Mouse (Mus musculus): ENCODE data around the gene Myof. TPM values are rescaled to one million over a fixed set of nuclear protein-coding genes. Genes with fewer than 3 reads are reported as not detected.

Myof gene
- total and polyA plus RNA-seq, 3 experiments: 0.30 to 4.1 (median 0.59) TPM

DNA sequence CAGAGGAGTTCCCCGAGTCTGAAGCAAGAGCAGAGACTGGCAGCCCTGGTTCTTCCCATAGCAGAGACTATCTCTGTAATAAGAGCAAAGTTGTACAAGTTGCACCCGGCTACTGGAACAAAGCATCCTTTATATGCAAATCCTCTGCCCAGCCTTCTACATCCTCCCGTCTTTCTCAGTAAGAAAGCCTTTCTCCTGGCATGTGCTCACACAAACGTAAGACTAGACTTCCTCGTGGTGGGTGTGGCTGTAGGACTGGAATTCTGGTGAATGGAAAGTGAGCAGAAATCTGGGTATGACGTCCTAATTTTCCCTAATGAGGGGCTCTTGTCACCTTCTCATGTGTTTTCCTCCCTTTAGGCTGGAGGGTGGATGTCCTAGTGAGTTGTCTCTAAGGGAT is 84.3 kb downstream of the Myof start:
- Histone ChIP-seq H3K9me3 (replicated peaks; ENCODE audit: low read length) (no peaks in the 10 kb centered on the region), H3K27ac (ENCODE audit: insufficient read depth, low read depth) (no peak overlapping the region), H3K27me3 (replicated peaks) (no peaks in the 10 kb centered on the region), H3K79me2 (replicated peaks; ENCODE audit: control insufficient read depth, extremely low read depth, insufficient read depth, poor library complexity, severe bottlenecking) (no peaks in the 10 kb centered on the region), H3K4me3 (replicated peaks in 1 of 3; ENCODE audit: low read depth in 2 of 3, low read length in 2 of 3, poor library complexity in 1 of 3) (no peak overlapping the region), H3K4me1 (ENCODE audit: control insufficient read depth in 1 of 2, insufficient read depth in 2 of 2) (peaks cover 0 to 37% of the 10 kb centered on the region in 2 experiments; a peak in 2 of 4 replicates), H3K36me3 (replicated peaks in 1 of 2; ENCODE audit: control insufficient read depth in 1 of 2, insufficient read depth in 1 of 2, low read length in 1 of 2) (no peaks in the 10 kb centered on the region), H3K4me2 (ENCODE audit: insufficient read depth, low read depth, poor library complexity, severe bottlenecking) (no peak overlapping the region), H3K9ac (ENCODE audit: insufficient read depth, low read depth) (no peak overlapping the region)
- dilution Hi-C loops (cut with MboI; ENCODE audit: extremely low pct_ligation_motif_present, extremely low pct_unique_long_range_greater_than_20kb, low sequenced_read_pairs) (no loop called here), in situ Hi-C loops (cut with MboI; ENCODE audit: low pct_ligation_motif_present, low pct_unique_long_range_greater_than_20kb, low sequenced_read_pairs) (loop anchor here (5.0 to 25.0 kb wide), 2 partner anchors 93 to 228 kb away; no protein-coding TSS in a partner anchor)
- DNase-seq (ENCODE audit: extremely low read depth): no peak
- no peak for TF ChIP-seq GABPA (IDR thresholded peaks at IDR 0.05; ENCODE audit: insufficient replicate concordance, low read depth, low read length)
- no peak for TF ChIP-seq RAD21 (IDR thresholded peaks at IDR 0.05; ENCODE audit: low read depth, low read length)
- TF ChIP-seq JUN (IDR thresholded peaks at IDR 0.05; ENCODE audit: insufficient read depth, low read depth, low read length): no peak
- TF ChIP-seq IRF4 (IDR thresholded peaks at IDR 0.05; ENCODE audit: low read depth, low read length): no peak
- TF ChIP-seq SIN3A (IDR thresholded peaks at IDR 0.05; ENCODE audit: low read length): no peak
- TF ChIP-seq USF1 (IDR thresholded peaks at IDR 0.05; ENCODE audit: low read depth, low read length): no peak
- TF ChIP-seq E2F4 (IDR thresholded peaks at IDR 0.05; ENCODE audit: insufficient replicate concordance, low read depth, low read length): no peak
- no peak for TF ChIP-seq PAX5 (IDR thresholded peaks at IDR 0.05; ENCODE audit: low read length)
- no peak for TF ChIP-seq CTCF (conservative IDR thresholded peaks at IDR 0.05 in 1 of 2, IDR thresholded peaks at IDR 0.05 in 1 of 2; ENCODE audit: low read depth in 2 of 2, low read length in 2 of 2)
- TF ChIP-seq MXI1 (IDR thresholded peaks at IDR 0.05; ENCODE audit: low read depth, low read length): no peak
- no peak for TF ChIP-seq ETS1 (conservative IDR thresholded peaks at IDR 0.05; ENCODE audit: low read depth, low read length)
- TF ChIP-seq JUND (conservative IDR thresholded peaks at IDR 0.05; ENCODE audit: low read depth, low read length): no peak
- no peak for TF ChIP-seq CHD2 (IDR thresholded peaks at IDR 0.05; ENCODE audit: low read length)
- no peak for TF ChIP-seq EP300 (IDR thresholded peaks at IDR 0.05; ENCODE audit: low read length)
- TF ChIP-seq MAX (IDR thresholded peaks at IDR 0.05; ENCODE audit: low read length): no peak

GRCm38 (mm10) chr19:37957256-37957655 is 86.1 kb downstream of the Myof start:
- no peaks in the 10 kb centered on the region for H3K9me3 ChIP-seq (replicated peaks; ENCODE audit: low read length)
- H3K36me3 ChIP-seq (replicated peaks in 1 of 2; ENCODE audit: control insufficient read depth in 1 of 2, insufficient read depth in 1 of 2, low read length in 1 of 2): peaks cover 0 to 1% of the 10 kb centered on the region in 2 experiments
- dilution Hi-C loops (cut with MboI; ENCODE audit: extremely low pct_ligation_motif_present, extremely low pct_unique_long_range_greater_than_20kb, low sequenced_read_pairs): no loop called here
- no peaks in the 10 kb centered on the region for H3K79me2 ChIP-seq (replicated peaks; ENCODE audit: control insufficient read depth, extremely low read depth, insufficient read depth, poor library complexity, severe bottlenecking)
- TF ChIP-seq E2F4 (IDR thresholded peaks at IDR 0.05; ENCODE audit: insufficient replicate concordance, low read depth, low read length) (no peak), RAD21 (IDR thresholded peaks at IDR 0.05; ENCODE audit: low read depth, low read length) (no peak), MYC (IDR thresholded peaks at IDR 0.05; ENCODE audit: low read depth, low read length) (no peak), ZKSCAN1 (IDR thresholded peaks at IDR 0.05; ENCODE audit: borderline replicate concordance, low read depth, low read length) (no peak), EP300 (IDR thresholded peaks at IDR 0.05; ENCODE audit: low read length) (no peak), CTCF (conservative IDR thresholded peaks at IDR 0.05 in 1 of 2, IDR thresholded peaks at IDR 0.05 in 1 of 2; ENCODE audit: low read depth in 2 of 2, low read length in 2 of 2) (no peak), JUN (IDR thresholded peaks at IDR 0.05; ENCODE audit: insufficient read depth, low read depth, low read length) (no peak), USF2 (conservative IDR thresholded peaks at IDR 0.05; ENCODE audit: low read depth, low read length) (no peak), SMC3 (IDR thresholded peaks at IDR 0.05; ENCODE audit: low read depth, low read length) (no peak), NELFE (IDR thresholded peaks at IDR 0.05; ENCODE audit: low read depth, low read length) (no peak), JUND (conservative IDR thresholded peaks at IDR 0.05; ENCODE audit: low read depth, low read length) (no peak), PAX5 (IDR thresholded peaks at IDR 0.05; ENCODE audit: low read length) (no peak), ETS1 (conservative IDR thresholded peaks at IDR 0.05; ENCODE audit: low read depth, low read length) (no peak), ELF1 (IDR thresholded peaks at IDR 0.05; ENCODE audit: low read depth, low read length) (no peak), TCF12 (IDR thresholded peaks at IDR 0.05; ENCODE audit: low read depth, low read length) (no peak), IRF4 (IDR thresholded peaks at IDR 0.05; ENCODE audit: low read depth, low read length) (no peak), MEF2A (IDR thresholded peaks at IDR 0.05; ENCODE audit: borderline replicate concordance, low read depth, low read length) (no peak), ZNF384 (IDR thresholded peaks at IDR 0.05; ENCODE audit: low read depth, low read length) (no peak), CHD2 (IDR thresholded peaks at IDR 0.05; ENCODE audit: low read length) (no peak)
- no peaks in the 10 kb centered on the region for H3K27me3 ChIP-seq (replicated peaks)
- H3K27ac ChIP-seq (ENCODE audit: insufficient read depth, low read depth): no peak overlapping the region
- in situ Hi-C loops (cut with MboI; ENCODE audit: low pct_ligation_motif_present, low pct_unique_long_range_greater_than_20kb, low sequenced_read_pairs): loop anchor here (5.0 to 25.0 kb wide), 2 partner anchors 95 to 230 kb away; no protein-coding TSS in a partner anchor
- no peak overlapping the region for H3K9ac ChIP-seq (ENCODE audit: insufficient read depth, low read depth)
- H3K4me3 ChIP-seq (replicated peaks in 1 of 3; ENCODE audit: low read depth in 2 of 3, low read length in 2 of 3, poor library complexity in 1 of 3): no peak overlapping the region
- peaks cover 0 to 23% of the 10 kb centered on the region in 2 experiments; a peak in 2 of 4 replicates for H3K4me1 ChIP-seq (ENCODE audit: control insufficient read depth in 1 of 2, insufficient read depth in 2 of 2)
- H3K4me2 ChIP-seq (ENCODE audit: insufficient read depth, low read depth, poor library complexity, severe bottlenecking): no peak overlapping the region
- DNase-seq (ENCODE audit: extremely low read depth): no peak

Measured in CH12.LX (cell line).